Mouse (Mus musculus) forebrain, postnatal 0 days (tissue): ENCODE measurements around the gene 5830473C10Rik. TPM values are rescaled to one million over a fixed set of nuclear protein-coding genes. Genes with fewer than 3 reads are reported as not detected.

Experiments
- ATAC-seq: fragments of 200-750 bp; cut with Nextera tagmentation; 2 replicates; pipeline ENCODE4 v1.8.0; 2017; ENCODE audit warnings: mild to moderate bottlenecking, moderate library complexity
- DNase-seq: peaks from one replicate; pipeline ENCODE4 v3.0.0-alpha.2; 2015
- H3K27ac ChIP-seq: fragments of 300-500 bp; sonication (generic); 2 replicates; pipeline ENCODE4 v1.5.1; 2014; ENCODE audit warnings: low read depth, mild to moderate bottlenecking, antibody characterized with exemption, low read length, moderate library complexity, mixed read lengths
- H3K27me3 ChIP-seq: fragments of 300-500 bp; sonication (generic); 2 replicates; pipeline ENCODE4 v1.6.1; 2014; ENCODE audit warnings: mild to moderate bottlenecking, low read length, mixed read lengths; ENCODE audit not compliant: insufficient read depth
- H3K36me3 ChIP-seq: fragments of 300-500 bp; sonication (generic); 2 replicates; pipeline ENCODE4 v1.6.1; 2014; ENCODE audit warnings: mild to moderate bottlenecking, moderate library complexity; ENCODE audit not compliant: insufficient read depth
- H3K4me1 ChIP-seq: fragments of 300-500 bp; sonication (generic); 2 replicates; pipeline ENCODE4 v1.6.1; 2014; ENCODE audit warnings: antibody characterized with exemption; ENCODE audit not compliant: insufficient read depth
- H3K4me2 ChIP-seq: fragments of 300-500 bp; sonication (generic); 2 replicates; pipeline ENCODE4 v1.6.1; 2014; ENCODE audit warnings: low read depth, mild to moderate bottlenecking, moderate library complexity
- H3K4me3 ChIP-seq: fragments of 300-500 bp; sonication (generic); 2 replicates; pipeline ENCODE4 v1.5.1; 2014; ENCODE audit warnings: low read depth, low read length, mixed read lengths
- H3K9ac ChIP-seq: fragments of 300-500 bp; sonication (generic); 2 replicates; pipeline ENCODE4 v1.6.1; 2014; ENCODE audit warnings: mild to moderate bottlenecking
- H3K9me3 ChIP-seq: fragments of 300-500 bp; sonication (generic); 2 replicates; pipeline ENCODE4 v1.6.1; 2016; ENCODE audit warnings: low read length
- CTCF ChIP-seq: sonication (generic); IDR thresholded peaks from 2 replicates; pipeline ENCODE4 v1.5.1; 2016; ENCODE audit warnings: antibody characterized with exemption, control low read depth, low read depth
- WGBS: fragments of 180-500 bp; shearing (Covaris S2); extraction: QIAGEN DNeasy Blood & Tissue Kit; methylation state at CpG from one replicate; pipeline ENCODE4 v1.1.7; 2014; 5-methylcytosine and 5-hydroxymethylcytosine counted together
- polyA plus RNA-seq: library from polyadenylated mRNA; unstranded; fragments of >200 nt; fragmentation: Nextera tagmentation; extraction: Ambion mirVana; gene quantifications from 2 replicates; pipeline ENCODE4 v1.2.1, GENCODE M21; 2015
- total RNA-seq: library from RNA; depleted of rRNA; stranded (reverse); fragments of >200 nt; gene quantifications from 2 replicates; pipeline ENCODE4 v1.2.3, GENCODE M21; 2014; rRNA removed

5830473C10Rik gene
- total and polyA plus RNA-seq, 2 experiments from 2014 or later = 0.10 to 0.29 TPM

- H3K9me3 ChIP-seq = no peaks in the 10 kb centered on the region
- TF ChIP-seq CTCF = no peak
- H3K4me3 ChIP-seq = no peak overlapping the region
- DNase-seq = no peak
- ATAC-seq = no peak
- H3K27ac ChIP-seq = no peak overlapping the region
- 50% methylated on average over 1 of the region's 1 CpGs for whole genome bisulfite sequencing
- H3K9ac ChIP-seq = no peak overlapping the region
- H3K27me3 ChIP-seq = no peaks in the 10 kb centered on the region
- H3K36me3 ChIP-seq = no peaks in the 10 kb centered on the region
- H3K4me1 ChIP-seq = no peaks in the 10 kb centered on the region
- H3K4me2 ChIP-seq = no peak overlapping the region
Measured at GRCm38 (mm10) chr5:90628530-90628929, 67.6 kb downstream of the 5830473C10Rik start.

DNA sequence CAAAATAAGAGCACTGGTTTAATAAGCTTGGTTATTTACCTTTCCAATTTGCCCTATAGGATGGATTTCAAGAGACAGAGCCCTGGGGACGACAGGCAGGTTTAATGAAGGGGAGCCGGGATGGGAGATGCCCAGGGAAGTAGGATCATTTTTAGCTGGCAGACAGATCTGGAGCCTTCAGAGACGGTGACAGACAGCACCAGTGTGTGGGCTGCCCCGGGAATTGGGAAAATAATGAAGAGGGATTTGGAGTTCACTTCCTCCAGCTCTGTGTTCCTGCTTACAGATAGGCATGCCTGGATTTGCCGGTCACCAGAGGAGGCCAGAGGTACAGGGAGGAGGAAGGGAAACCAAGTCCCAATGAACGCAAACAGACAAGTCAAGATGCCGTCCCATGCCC, 74.0 kb downstream of the 5830473C10Rik start:
- no peak overlapping the region for H3K4me2 ChIP-seq
- H3K9ac ChIP-seq = no peak overlapping the region
- no peak overlapping the region for H3K4me3 ChIP-seq
- ATAC-seq (no peak), DNase-seq (no peak)
- H3K27me3 ChIP-seq = no peaks in the 10 kb centered on the region
- 81% methylated on average over 7 of the region's 7 CpGs for WGBS
- H3K36me3 ChIP-seq = no peaks in the 10 kb centered on the region
- no peak overlapping the region for H3K27ac ChIP-seq
- H3K4me1 ChIP-seq = no peaks in the 10 kb centered on the region
- no peaks in the 10 kb centered on the region for H3K9me3 ChIP-seq
- no peak for TF ChIP-seq CTCF

- Histone ChIP-seq H3K4me2 (peak within 1 kb of the TSS; percentile 72), H3K27ac (no peak within 1 kb of the TSS), H3K4me1 (no peaks in the 10 kb centered on the region), H3K27me3 (no peaks in the 10 kb centered on the region), H3K9me3 (no peaks in the 10 kb centered on the region), H3K9ac (peak within 1 kb of the TSS; percentile 43), H3K36me3 (no peaks in the 10 kb centered on the region), H3K4me3 (peak within 1 kb of the TSS; percentile 39)
- WGBS = 10% methylated on average over 26 of the region's 26 CpGs
- ATAC-seq (peak; percentile 60), DNase-seq (no peak)
- TF ChIP-seq CTCF = no peak
Measured at GRCm38 (mm10) chr5:90640286-90641217, 79.6 kb downstream of the 5830473C10Rik start, which contains the start of gene Rassf6. Rassf6 (minus strand) TSS chr5:90640657.

GRCm38 (mm10) chr5:90641218-90641610, 80.3 kb downstream of the 5830473C10Rik start:
- DNase-seq = no peak
- no peaks in the 10 kb centered on the region for H3K9me3 ChIP-seq
- TF ChIP-seq CTCF = no peak
- no peak for ATAC-seq
- H3K4me1 ChIP-seq = no peaks in the 10 kb centered on the region
- H3K4me3 ChIP-seq = no peak overlapping the region
- WGBS = 73% methylated on average over 10 of the region's 10 CpGs
- no peak overlapping the region for H3K9ac ChIP-seq
- no peak overlapping the region for H3K4me2 ChIP-seq
- no peak overlapping the region for H3K27ac ChIP-seq
- no peaks in the 10 kb centered on the region for H3K36me3 ChIP-seq
- H3K27me3 ChIP-seq = no peaks in the 10 kb centered on the region

DNA sequence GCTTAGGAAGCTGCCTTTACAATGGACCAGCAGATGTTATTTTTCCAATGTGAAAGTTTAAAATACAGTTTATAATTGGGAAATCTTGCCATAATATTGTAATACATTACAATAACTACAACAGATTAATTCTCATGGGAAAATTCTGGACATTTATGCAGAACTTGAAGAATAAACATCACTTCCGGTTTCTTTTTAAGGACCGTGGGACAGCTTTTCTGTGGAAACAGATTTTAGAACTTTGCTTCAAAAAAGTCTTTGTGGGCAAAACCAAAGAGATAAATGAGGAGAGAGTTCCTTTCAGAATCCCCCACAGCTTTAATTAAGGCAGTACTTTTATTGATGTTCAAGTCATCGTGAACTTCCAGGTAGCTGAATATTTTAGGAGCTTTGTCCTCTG, 84.7 kb downstream of the 5830473C10Rik start:
- no peak overlapping the region for H3K4me3 ChIP-seq
- no peaks in the 10 kb centered on the region for H3K36me3 ChIP-seq
- H3K27ac ChIP-seq = no peak overlapping the region
- no peak for TF ChIP-seq CTCF
- no peaks in the 10 kb centered on the region for H3K4me1 ChIP-seq
- WGBS = 52% methylated on average over 3 of the region's 3 CpGs
- H3K9ac ChIP-seq = no peak overlapping the region
- no peak for ATAC-seq
- no peaks in the 10 kb centered on the region for H3K27me3 ChIP-seq
- DNase-seq = no peak
- no peaks in the 10 kb centered on the region for H3K9me3 ChIP-seq
- H3K4me2 ChIP-seq = no peak overlapping the region

GRCm38 (mm10) chr5:90646398-90646797, 85.5 kb downstream of the 5830473C10Rik start:
- Histone ChIP-seq H3K4me1 (no peaks in the 10 kb centered on the region), H3K36me3 (no peaks in the 10 kb centered on the region), H3K9ac (no peak overlapping the region), H3K27ac (no peak overlapping the region), H3K9me3 (no peaks in the 10 kb centered on the region), H3K4me3 (no peak overlapping the region), H3K4me2 (no peak overlapping the region), H3K27me3 (no peaks in the 10 kb centered on the region)
- TF ChIP-seq CTCF = no peak
- 90% methylated on average over 5 of the region's 5 CpGs for WGBS
- ATAC-seq (no peak), DNase-seq (no peak)

Other genes starting within 250 kb of the 5830473C10Rik start
- gene Ankrd17, start 194.5 kb upstream of the 5830473C10Rik start, total RNA-seq = 51.4 and 68.2 TPM in 2 replicates
- 13.1 and 20.4 TPM in 2 replicates for gene Ankrd17, start 194.5 kb upstream of the 5830473C10Rik start, polyA plus RNA-seq
- 1.1 and 1.3 TPM in 2 replicates for gene Gm9958, start 193.9 kb upstream of the 5830473C10Rik start, total RNA-seq
- gene Gm9958, start 193.9 kb upstream of the 5830473C10Rik start, polyA plus RNA-seq = 1.8 and 2.5 TPM in 2 replicates
- not detected in 2 replicates for gene Alb, start 100.2 kb upstream of the 5830473C10Rik start, total RNA-seq
- not detected in 2 replicates for gene Alb, start 100.2 kb upstream of the 5830473C10Rik start, polyA plus RNA-seq
- not detected in 2 replicates for gene Afp, start 70.4 kb upstream of the 5830473C10Rik start, total RNA-seq
- gene Afp, start 70.4 kb upstream of the 5830473C10Rik start, polyA plus RNA-seq = 0.11 and 0.17 TPM in 2 replicates
- not detected in 2 replicates for gene Afm, start 42.2 kb upstream of the 5830473C10Rik start, total RNA-seq
- gene Afm, start 42.2 kb upstream of the 5830473C10Rik start, polyA plus RNA-seq = not detected in 2 replicates
- gene Rassf6, start 79.5 kb downstream of the 5830473C10Rik start, total RNA-seq = 0.76 and 1.5 TPM in 2 replicates
- 0.68 and 1.2 TPM in 2 replicates for gene Rassf6, start 79.5 kb downstream of the 5830473C10Rik start, polyA plus RNA-seq
- 0.08 and 0.14 TPM in 2 replicates for gene Cxcl5, start 198.3 kb downstream of the 5830473C10Rik start, total RNA-seq
- 0.08 and 0.30 TPM in 2 replicates for gene Cxcl5, start 198.3 kb downstream of the 5830473C10Rik start, polyA plus RNA-seq
- 0.23 and 0.43 TPM in 2 replicates for gene Ppbp, start 207.4 kb downstream of the 5830473C10Rik start, total RNA-seq
- 0.21 and 0.28 TPM in 2 replicates for gene Ppbp, start 207.4 kb downstream of the 5830473C10Rik start, polyA plus RNA-seq
- 37.1 and 45.7 TPM in 2 replicates for gene Pf4, start 211.3 kb downstream of the 5830473C10Rik start, total RNA-seq
- 61.0 and 76.8 TPM in 2 replicates for gene Pf4, start 211.3 kb downstream of the 5830473C10Rik start, polyA plus RNA-seq
- gene Cxcl3, start 225.0 kb downstream of the 5830473C10Rik start, total RNA-seq = 0.77 TPM in 1 of 2 replicates, not detected in the other
- not detected in 2 replicates for gene Cxcl3, start 225.0 kb downstream of the 5830473C10Rik start, polyA plus RNA-seq
- not detected in 2 replicates for gene Cxcl15, start 233.4 kb downstream of the 5830473C10Rik start, total RNA-seq
- gene Cxcl15, start 233.4 kb downstream of the 5830473C10Rik start, polyA plus RNA-seq = not detected in 2 replicates